Mouse (Mus musculus) adrenal gland, postnatal 10 days (tissue): ENCODE results near the gene Zfp326. TPM values are rescaled to one million over a fixed set of nuclear protein-coding genes. Genes with fewer than 3 reads are reported as not detected.
"Not testable (repeated sequence)": the region's sequence is repeated elsewhere in the genome, so short reads cannot be mapped to it uniquely, and the experiment has no call there.

Experiments used
- DNase-seq: peaks from one replicate; pipeline ENCODE4 v3.0.0; 2021; ENCODE audit warnings: mixed read lengths
- long read RNA-seq, 2 experiments: library from polyadenylated mRNA; stranded (forward); transcript quantifications; one replicate each; pipeline ENCODE4 v2.0.0; 2021
- total RNA-seq, 2 experiments: library from RNA; stranded (reverse); gene quantifications; 2 replicates each; pipeline ENCODE4 v1.2.3; 2021

Zfp326 gene
- total RNA-seq, result 10 to 100 TPM; 25.3 to 29.7 TPM
- long read RNA-seq, experiment 1, partial matches to known transcripts, result 6 of 14 reads
- long read RNA-seq, experiment 1, other reads (novel, unspliced or antisense), result 6 of 14 reads
- long read RNA-seq, experiment 2, partial matches to known transcripts, result 0 of 1 reads
- long read RNA-seq, experiment 2, other reads (novel, unspliced or antisense), result 1 of 1 reads

GRCm38 (mm10) chr5:105876068-105876924 lies at the start of gene Zfp326:
Gene Zfp326 (plus strand): TSS chr5:105876565.
- DNase-seq, result peak; percentile 98

DNA sequence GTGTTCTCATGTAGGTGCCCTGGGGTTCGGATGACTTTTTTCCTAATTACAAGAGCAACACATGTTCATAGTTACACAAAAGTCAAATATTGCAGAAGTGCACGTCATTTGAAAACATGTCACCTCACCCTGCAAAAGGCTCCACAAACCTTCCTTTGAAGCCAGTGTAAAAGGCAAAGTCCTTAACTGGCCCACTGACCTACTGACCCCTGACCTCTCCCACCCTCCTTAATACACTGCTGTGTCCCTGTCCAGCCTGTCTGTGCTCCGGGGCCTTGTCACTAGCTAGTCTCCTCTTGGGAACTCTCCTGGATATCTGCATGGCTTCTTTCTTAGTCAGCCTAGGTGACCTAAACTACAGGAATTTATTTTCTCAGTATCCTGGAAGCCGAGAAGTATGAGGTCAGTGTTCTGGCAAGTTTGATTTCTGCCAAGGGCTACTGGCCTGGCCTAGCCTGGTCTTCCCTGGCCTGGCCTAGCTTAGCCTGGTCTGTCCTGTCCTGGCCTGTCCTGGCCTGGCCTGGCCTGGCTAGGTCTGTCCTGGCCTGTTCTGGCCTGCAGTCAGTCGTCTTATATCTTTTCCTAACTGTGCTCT lies 49.4 kb upstream of the Zfp326 start:
- no peak for DNase-seq

DNA sequence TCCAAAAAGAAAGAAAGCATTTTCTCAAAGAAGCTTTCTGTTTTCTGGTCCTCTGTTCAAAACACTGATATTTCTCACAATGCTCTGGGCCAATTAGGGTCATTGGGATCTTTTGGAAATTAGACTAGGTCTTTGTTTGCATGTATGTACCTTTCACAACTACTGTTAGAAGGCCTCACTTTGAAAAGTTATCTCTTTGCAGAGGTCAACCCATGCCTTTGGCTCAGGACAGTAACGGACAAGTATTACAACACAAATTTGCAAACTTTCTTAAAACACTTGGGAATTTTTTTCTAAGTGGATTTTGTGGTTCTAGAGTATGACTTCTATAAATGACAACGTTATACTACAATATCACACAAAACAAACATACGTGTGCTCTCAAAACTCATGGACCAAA lies 48.3 kb upstream of the Zfp326 start:
- no peak for DNase-seq

DNA sequence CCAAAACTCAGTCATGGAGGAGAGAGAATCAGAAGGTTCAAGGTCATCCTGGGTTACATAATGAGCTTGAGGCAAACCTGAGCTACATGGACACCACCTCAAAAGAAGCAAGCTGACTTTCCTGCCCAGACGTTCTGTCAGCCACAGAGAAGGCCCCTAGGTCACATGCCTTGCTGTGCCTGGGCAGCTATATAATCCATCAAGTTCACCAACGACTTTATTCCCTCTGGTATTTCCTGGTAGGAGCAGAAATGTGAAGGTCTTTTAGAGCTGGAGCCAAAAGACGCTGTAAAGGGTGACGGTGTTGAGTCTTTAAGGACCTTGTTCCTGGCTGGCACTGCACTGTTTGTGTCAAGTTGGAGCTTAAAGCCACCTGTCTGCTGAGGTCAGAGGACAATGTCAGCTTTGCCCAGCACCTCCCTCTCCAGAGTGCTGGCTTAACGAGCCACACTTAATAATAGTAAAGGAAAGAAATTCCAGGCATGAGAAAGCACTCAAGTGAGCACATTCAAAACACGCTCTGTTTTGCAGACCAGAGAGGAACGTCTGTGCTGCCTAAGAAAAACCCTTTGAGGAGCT lies 47.3 kb upstream of the Zfp326 start:
- DNase-seq, result peak; percentile 40

DNA sequence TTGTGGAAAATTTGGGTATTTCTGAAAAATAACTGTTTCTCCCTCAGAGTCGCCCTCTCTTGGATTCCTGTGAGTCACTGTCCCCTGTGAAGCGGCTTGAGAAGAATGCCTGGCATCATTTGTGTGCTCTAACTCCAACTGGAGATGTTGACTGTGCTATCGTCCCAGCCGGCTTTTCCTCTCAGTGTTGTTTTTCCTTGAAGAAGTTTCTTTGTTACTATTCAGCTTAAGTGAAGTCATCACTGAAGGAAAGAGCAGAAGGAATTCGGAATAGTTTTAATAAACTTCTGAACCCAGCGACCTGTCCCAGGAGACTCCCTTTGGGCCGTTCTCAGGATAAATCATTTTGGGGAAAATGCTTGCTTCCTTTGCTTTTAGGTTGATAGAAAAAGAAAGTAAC lies 44.2 kb upstream of the Zfp326 start:
- DNase-seq, result no peak

GRCm38 (mm10) chr5:105833923-105834322 lies 42.4 kb upstream of the Zfp326 start:
- no peak for DNase-seq

GRCm38 (mm10) chr5:105836006-105836405 lies 40.4 kb upstream of the Zfp326 start:
- peak; percentile 84 for DNase-seq

- DNase-seq, result no peak
Measured at GRCm38 (mm10) chr5:105839740-105840310, 36.5 kb upstream of the Zfp326 start.

DNA sequence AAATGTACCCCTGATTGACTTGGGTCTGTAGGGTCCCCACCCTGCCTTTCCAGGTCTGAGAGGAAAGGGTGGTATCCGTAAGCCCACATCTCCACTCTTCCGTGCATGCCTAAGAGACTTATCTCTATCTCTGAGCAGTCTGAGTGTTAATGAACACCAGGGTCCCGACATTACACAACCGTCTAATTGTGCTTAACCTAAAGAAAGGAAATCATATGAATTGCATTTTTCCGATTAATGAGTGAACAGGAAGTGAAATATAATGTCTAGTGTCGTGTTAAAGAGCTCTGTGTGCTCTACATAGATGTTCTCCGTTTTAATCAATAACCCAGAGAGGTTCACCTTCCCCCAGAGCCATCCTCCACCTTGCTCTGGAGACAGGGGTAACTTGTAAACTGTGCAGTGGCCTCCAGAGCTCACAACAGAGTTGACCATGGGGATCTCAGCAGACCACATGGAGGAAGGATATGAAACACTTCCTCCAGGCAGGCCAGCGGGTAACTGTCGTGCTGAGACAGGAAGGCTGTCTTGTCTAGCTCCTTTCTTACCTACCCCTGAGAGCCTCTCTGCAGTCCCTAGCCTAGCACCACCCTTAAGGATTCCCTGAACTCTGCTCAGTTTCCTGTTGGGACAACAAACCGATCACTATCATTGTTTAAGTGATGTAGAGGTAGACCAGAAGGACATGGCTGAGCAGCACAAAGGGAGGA lies 32.2 kb upstream of the Zfp326 start:
- no peak for DNase-seq

GRCm38 (mm10) chr5:105845041-105845440 lies 31.3 kb upstream of the Zfp326 start:
- no peak for DNase-seq

DNA sequence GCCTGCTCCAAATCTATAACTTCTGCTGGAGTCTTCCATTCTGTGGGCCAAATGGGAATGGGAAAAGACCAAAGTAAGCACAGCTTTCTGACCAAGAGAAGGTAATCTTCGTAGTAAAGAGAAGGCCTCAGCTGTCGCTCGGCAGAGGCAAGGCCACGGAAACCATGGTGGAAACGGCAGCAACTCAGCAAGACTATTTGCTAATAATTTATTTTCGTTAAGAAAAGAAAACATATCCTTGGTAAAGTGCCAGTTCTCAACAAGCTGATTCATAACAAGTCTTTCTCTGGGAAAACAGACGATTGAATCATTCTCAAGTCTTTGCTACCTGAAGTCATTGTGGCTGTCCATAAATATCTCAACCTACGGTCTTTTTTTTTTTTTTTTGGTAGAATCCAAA lies 28.6 kb upstream of the Zfp326 start:
- DNase-seq, result no peak

GRCm38 (mm10) chr5:105849222-105849621 lies 27.1 kb upstream of the Zfp326 start:
- DNase-seq, result peak; percentile 43

DNA sequence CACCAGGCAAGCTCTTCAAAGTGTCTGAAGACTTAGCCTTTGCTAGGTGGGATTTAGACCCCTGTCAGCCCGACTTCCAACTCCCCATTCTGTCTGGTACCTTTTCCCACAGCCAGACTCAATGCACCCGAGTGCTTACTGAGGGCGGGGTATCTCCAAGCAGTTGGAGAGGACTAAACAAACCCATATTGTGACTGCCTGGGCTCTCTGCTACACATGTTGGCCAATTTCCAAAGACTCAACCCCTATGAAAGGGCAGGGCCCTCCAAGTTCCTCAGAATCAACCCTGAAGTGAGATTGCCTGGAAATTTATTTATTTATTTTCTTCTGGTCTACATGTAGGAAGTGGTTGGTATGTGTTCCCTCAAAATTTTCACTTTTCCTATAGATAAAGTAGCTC lies 26.7 kb upstream of the Zfp326 start:
- DNase-seq, result no peak

- no peak for DNase-seq
Measured at GRCm38 (mm10) chr5:105853271-105853670, 23.1 kb upstream of the Zfp326 start.

GRCm38 (mm10) chr5:105857486-105857885 lies 18.9 kb upstream of the Zfp326 start:
- no peak for DNase-seq

DNA sequence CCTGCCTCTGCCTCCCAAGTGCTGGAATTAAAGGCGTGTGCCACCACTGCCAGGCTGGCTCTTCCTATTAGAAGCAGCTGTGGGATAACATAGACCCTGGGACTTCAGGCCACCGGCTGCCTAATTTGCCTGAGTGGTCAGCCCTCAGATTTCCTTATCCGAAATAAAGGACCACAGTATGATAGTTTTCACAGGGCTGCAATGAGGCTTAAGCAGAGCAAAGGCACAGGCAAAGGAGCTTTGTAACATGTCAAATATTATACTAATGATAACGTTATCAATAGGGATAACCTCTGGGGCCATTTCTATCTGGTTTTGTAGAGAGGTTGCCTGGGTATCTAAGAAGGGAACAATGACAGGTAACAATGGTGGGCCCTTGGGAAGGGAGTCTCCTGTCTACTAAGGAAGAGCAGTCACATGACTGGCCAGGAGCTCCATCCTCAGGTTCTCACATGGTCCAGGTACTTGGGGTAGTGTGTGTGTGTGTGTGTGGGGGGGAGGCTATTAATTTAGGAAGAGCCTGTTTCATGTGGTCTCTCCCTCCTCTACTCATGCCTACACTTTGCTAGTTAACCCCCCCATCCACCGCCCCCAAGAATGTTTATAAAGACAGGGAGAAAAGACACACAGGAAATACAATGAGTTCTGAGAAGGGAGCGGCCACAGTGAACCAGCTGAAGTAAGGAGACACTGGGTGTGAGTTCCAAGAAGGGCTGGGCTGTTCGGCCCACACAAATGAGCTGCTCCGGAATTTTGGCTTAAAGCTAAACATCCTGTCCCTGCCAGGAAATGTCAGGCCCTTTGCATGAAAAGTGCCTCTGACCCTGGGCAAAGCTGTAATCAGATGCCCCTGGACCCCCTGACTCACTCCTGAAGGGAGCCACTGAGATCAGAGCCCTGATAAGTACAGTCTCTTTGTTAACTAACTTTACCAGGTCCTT lies 17.3 kb upstream of the Zfp326 start:
- DNase-seq, result peak; percentile 68

DNA sequence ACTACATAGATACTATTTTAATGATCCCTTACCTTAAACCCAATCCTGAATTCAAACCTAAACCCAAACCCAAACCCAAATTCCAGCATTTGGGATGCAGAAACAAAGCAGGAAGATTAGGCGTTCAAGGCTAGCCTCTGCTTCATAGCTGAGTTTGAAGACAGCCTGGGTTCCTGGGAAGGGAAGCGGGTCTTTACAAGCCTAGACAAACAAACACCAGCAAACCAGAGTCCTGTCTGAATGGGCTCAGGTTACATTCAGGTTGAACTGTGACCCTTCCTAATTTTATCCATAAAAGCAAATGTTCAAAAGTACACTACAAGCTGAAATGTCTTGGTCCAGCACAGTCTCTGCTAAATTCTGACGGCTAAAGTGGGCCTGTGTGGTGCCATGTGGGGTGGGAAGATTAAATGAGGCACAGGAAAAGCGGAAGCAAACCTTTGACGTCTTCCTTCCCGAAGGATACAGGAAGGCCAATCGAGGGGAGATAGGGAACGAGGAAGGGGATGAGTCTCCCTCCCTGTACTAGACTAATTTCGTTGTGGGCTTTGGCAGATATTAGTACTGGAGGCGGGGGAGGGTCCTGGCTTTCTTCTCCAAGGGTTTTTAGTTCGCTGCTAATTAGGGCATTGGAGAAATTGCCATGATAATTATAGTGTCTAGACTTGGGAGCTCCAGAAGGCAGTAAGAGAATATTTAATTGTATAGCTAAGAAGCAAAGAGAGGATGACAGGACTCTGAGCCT lies 16.5 kb upstream of the Zfp326 start:
- no peak for DNase-seq

- DNase-seq, result no peak
Measured at GRCm38 (mm10) chr5:105860461-105860835, 15.9 kb upstream of the Zfp326 start.

- no peak for DNase-seq
Measured at GRCm38 (mm10) chr5:105861616-105862015, 14.7 kb upstream of the Zfp326 start.

DNA sequence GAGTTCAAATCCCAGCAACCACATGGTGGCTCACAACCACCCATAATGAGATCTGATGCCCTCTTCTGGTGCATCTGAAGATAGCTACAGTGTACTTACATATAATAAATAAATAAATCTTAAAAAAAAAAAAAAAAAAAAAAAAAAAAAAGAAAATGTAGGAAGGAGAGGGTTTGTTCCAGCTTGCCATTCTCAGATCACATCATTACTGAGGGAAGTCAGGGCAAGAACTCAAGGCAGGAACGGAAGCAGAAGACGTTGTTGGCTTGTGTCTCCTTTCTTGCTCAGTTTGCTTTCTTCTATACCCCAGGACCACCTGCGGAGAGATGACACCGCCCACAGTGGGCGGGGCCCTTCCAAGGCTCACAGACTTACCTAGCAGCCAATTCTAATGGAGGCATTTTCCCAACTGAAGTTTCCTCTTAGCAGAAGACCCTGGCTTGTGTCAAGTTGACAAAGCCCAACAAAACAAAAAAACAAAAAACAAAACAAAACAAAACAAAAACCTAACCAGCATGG lies 11.2 kb upstream of the Zfp326 start:
- not testable (repeated sequence) for DNase-seq
